Mouse (Mus musculus): ENCODE results near the gene Olfr1120.
"Not testable (repeated sequence)": the region's sequence is repeated elsewhere in the genome, so short reads cannot be mapped to it uniquely, and the experiment has no call there.

The Olfr1120 gene

GRCm38 (mm10) chr2:87354515-87354914 lies at the start of gene Olfr1120:
Gene Olfr1120 (plus strand): TSS chr2:87354815.
- no peak for DNase-seq (ENCODE audit: low read depth)

- DNase-seq (ENCODE audit: low read depth), result no peak
Measured at GRCm38 (mm10) chr2:87307281-87307680, 47.3 kb upstream of the Olfr1120 start, which contains the start of gene Olfr1118. Gene Olfr1118 (plus strand): TSS chr2:87307581.

- DNase-seq (ENCODE audit: low read depth), result not testable (repeated sequence)
Measured at GRCm38 (mm10) chr2:87360121-87360520, 5.5 kb downstream of the Olfr1120 start.

GRCm38 (mm10) chr2:87369595-87369994 lies 15.0 kb downstream of the Olfr1120 start, which contains the start of gene Olfr1121:
Gene Olfr1121 (plus strand): TSS chr2:87369895.
- no peak for DNase-seq (ENCODE audit: low read depth)

- DNase-seq (ENCODE audit: low read depth), result no peak
Measured at GRCm38 (mm10) chr2:87371726-87372125, 17.1 kb downstream of the Olfr1120 start.

- DNase-seq (ENCODE audit: low read depth), result no peak
Measured at GRCm38 (mm10) chr2:87383935-87384334, 29.3 kb downstream of the Olfr1120 start.

- no peak for DNase-seq (ENCODE audit: low read depth)
Measured at GRCm38 (mm10) chr2:87385549-87385948, 30.9 kb downstream of the Olfr1120 start, which contains the start of gene Olfr1122. Gene Olfr1122 (plus strand): TSS chr2:87385849.

- not testable (repeated sequence) for DNase-seq (ENCODE audit: low read depth)
Measured at GRCm38 (mm10) chr2:87393605-87394004, 39.0 kb downstream of the Olfr1120 start.

- not testable (repeated sequence) for DNase-seq (ENCODE audit: low read depth)
Measured at GRCm38 (mm10) chr2:87394686-87395085, 40.1 kb downstream of the Olfr1120 start.
